Mouse (Mus musculus): ENCODE results near the gene Rbfox2. TPM values are rescaled to one million over a fixed set of nuclear protein-coding genes. Genes with fewer than 3 reads are reported as not detected.

The Rbfox2 gene
- polyA plus RNA-seq, 1 experiment from 2014 or later, result 87.6 TPM

Other genes with a start within 250 kb of the Rbfox2 start
- gene Apol7a, start 92.1 kb upstream of the Rbfox2 start, polyA plus RNA-seq (2016; fragmentation: Nextera tagmentation; extraction: Ambion mirVana), result 0.19 TPM in 1 of 2 replicates, not detected in the other
- gene Apol9a, start 104.1 kb upstream of the Rbfox2 start, polyA plus RNA-seq (2016; fragmentation: Nextera tagmentation; extraction: Ambion mirVana), result 0.74 and 0.76 TPM in 2 replicates
- gene Apol7b, start 140.5 kb upstream of the Rbfox2 start, polyA plus RNA-seq (2016; fragmentation: Nextera tagmentation; extraction: Ambion mirVana), result not detected in 2 replicates
- gene Apol10a, start 170.0 kb upstream of the Rbfox2 start, polyA plus RNA-seq (2016; fragmentation: Nextera tagmentation; extraction: Ambion mirVana), result not detected in 2 replicates
- not detected in 2 replicates for gene Apol11a, start 201.3 kb upstream of the Rbfox2 start, polyA plus RNA-seq (2016; fragmentation: Nextera tagmentation; extraction: Ambion mirVana)
- gene Apol7c, start 226.3 kb upstream of the Rbfox2 start, polyA plus RNA-seq (2016; fragmentation: Nextera tagmentation; extraction: Ambion mirVana), result not detected in 2 replicates